Mouse (Mus musculus): Measurements from ENCODE around the gene Acsbg1.

Acsbg1 gene

GRCm38 (mm10) chr9:54671962-54672361 lies 10.3 kb upstream of the Acsbg1 start:
- no peak for DNase-seq (ENCODE audit: low spot score in 2 of 2)

- no peak for DNase-seq (ENCODE audit: low spot score in 2 of 2)
These were observed 6.8 kb upstream of the Acsbg1 start for GRCm38 (mm10) chr9:54668455-54668854.

- no peak for DNase-seq (ENCODE audit: low spot score in 2 of 2)
These were observed 4.4 kb upstream of the Acsbg1 start for GRCm38 (mm10) chr9:54666116-54666515.

- DNase-seq (ENCODE audit: low spot score in 2 of 2): no peak
These were observed 2.7 kb upstream of the Acsbg1 start for GRCm38 (mm10) chr9:54664358-54664757.

GRCm38 (mm10) chr9:54658773-54659172 lies 2.9 kb downstream of the Acsbg1 start:
- no peak for DNase-seq (ENCODE audit: low spot score in 2 of 2)

- DNase-seq (ENCODE audit: low spot score in 2 of 2): no peak
These were observed 5.3 kb downstream of the Acsbg1 start for GRCm38 (mm10) chr9:54656402-54656801.

GRCm38 (mm10) chr9:54655846-54656245 lies 5.8 kb downstream of the Acsbg1 start:
- DNase-seq (ENCODE audit: low spot score in 2 of 2): no peak

- no peak for DNase-seq (ENCODE audit: low spot score in 2 of 2)
These were observed 8.9 kb downstream of the Acsbg1 start for GRCm38 (mm10) chr9:54652778-54653177.

GRCm38 (mm10) chr9:54649360-54649759 lies 12.3 kb downstream of the Acsbg1 start:
- no peak for DNase-seq (ENCODE audit: low spot score in 2 of 2)

- DNase-seq (ENCODE audit: low spot score in 2 of 2): no peak
These were observed 14.2 kb downstream of the Acsbg1 start for GRCm38 (mm10) chr9:54647456-54647855.

- no peak for DNase-seq (ENCODE audit: low spot score in 2 of 2)
These were observed 15.4 kb downstream of the Acsbg1 start for GRCm38 (mm10) chr9:54646252-54646651.

GRCm38 (mm10) chr9:54645530-54645929 lies 16.1 kb downstream of the Acsbg1 start:
- no peak for DNase-seq (ENCODE audit: low spot score in 2 of 2)

GRCm38 (mm10) chr9:54643179-54643578 lies 18.5 kb downstream of the Acsbg1 start:
- no peak for DNase-seq (ENCODE audit: low spot score in 2 of 2)

- no peak for DNase-seq (ENCODE audit: low spot score in 2 of 2)
These were observed 19.1 kb downstream of the Acsbg1 start for GRCm38 (mm10) chr9:54642556-54642955.

- DNase-seq (ENCODE audit: low spot score in 2 of 2): no peak
These were observed 19.5 kb downstream of the Acsbg1 start for GRCm38 (mm10) chr9:54642149-54642548.

GRCm38 (mm10) chr9:54641548-54641947 lies 20.1 kb downstream of the Acsbg1 start:
- DNase-seq (ENCODE audit: low spot score in 2 of 2): no peak

GRCm38 (mm10) chr9:54639192-54639591 lies 22.5 kb downstream of the Acsbg1 start:
- DNase-seq (ENCODE audit: low spot score in 2 of 2): no peak

GRCm38 (mm10) chr9:54637510-54638314 lies 24.0 kb downstream of the Acsbg1 start:
- no peak for DNase-seq (ENCODE audit: low spot score in 2 of 2)

GRCm38 (mm10) chr9:54633401-54633800 lies 28.3 kb downstream of the Acsbg1 start:
- DNase-seq (ENCODE audit: low spot score in 2 of 2): no peak

- no peak for DNase-seq (ENCODE audit: low spot score in 2 of 2)
These were observed 30.8 kb downstream of the Acsbg1 start for GRCm38 (mm10) chr9:54630905-54631304.

- DNase-seq (ENCODE audit: low spot score in 2 of 2): no peak
These were observed 31.9 kb downstream of the Acsbg1 start for GRCm38 (mm10) chr9:54629613-54630261.

- DNase-seq (ENCODE audit: low spot score in 2 of 2): no peak
These were observed 32.9 kb downstream of the Acsbg1 start for GRCm38 (mm10) chr9:54628752-54629151.

GRCm38 (mm10) chr9:54627240-54627639 lies 34.4 kb downstream of the Acsbg1 start:
- no peak for DNase-seq (ENCODE audit: low spot score in 2 of 2)
